Mouse (Mus musculus): Measurements from ENCODE around the gene Dgkk.
"Not testable (repeated sequence)": the region's sequence is repeated elsewhere in the genome, so short reads cannot be mapped to it uniquely, and the experiment has no call there.

Dgkk gene

DNA sequence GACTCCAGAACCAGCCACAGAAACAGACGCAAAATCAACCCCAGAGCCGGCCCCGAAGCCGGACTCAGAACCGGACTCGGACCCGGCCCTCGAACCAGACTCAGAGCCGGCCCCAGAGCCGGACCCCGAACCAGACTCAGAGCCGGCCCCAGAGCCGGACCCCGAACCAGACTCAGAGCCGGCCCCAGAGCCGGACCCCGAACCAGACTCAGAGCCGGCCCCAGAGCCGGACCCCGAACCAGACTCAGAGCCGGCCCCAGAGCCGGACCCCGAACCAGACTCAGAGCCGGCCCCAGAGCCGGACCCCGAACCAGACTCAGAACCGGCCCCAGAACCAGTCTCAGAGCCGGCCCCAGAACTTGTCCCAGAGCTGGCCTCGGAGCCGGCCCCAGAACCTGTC lies at the start of gene Dgkk:
Dgkk (plus strand) TSS at position 301 of the 400 bp plus-strand sequence.
- not testable (repeated sequence) for DNase-seq

DNA sequence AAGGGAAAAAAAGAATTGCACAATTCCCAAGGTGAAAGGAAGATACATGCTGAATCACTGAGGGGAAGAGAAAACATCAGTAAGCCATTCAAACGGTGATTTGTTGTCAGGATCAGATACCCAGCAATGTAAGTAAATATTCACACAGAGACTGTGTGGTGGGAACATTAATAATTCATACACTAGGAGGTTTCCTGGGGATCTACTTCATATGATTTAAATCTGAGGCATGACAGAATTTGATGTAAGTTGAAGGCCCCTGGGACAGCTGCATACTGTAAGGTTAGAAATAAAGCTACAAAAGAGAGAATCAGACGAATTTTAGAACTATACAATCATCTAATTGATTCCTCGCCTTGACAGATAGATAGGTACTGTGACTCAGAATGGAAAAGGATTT lies 45.1 kb upstream of the Dgkk start:
- DNase-seq: no peak

GRCm38 (mm10) chrX:6750714-6751113 lies 28.4 kb upstream of the Dgkk start:
- DNase-seq: no peak

DNA sequence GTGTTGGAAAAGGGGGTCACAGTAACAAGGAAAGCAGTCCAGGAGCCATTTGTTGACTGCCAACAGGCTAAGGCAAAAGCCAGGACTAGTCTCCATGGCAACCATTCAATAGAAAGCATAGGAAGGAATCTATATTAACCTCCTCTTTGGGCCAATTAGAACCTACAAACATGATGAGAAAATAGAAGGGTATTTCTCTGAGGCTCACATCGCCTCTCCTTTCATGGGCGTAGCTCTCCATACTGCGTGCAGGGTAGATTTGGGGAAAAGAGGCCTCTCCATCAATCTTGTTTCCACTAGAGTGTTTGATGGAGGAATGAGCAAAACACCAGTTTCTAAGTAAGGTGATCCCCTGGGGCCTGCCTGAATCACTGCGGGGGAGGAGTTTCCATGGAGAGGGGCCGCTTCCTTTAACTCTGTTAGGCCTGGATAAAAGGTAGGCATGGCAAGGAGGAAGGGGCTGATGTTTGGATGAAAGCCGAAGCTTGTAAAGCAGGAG lies 27.5 kb upstream of the Dgkk start:
- DNase-seq: no peak

DNA sequence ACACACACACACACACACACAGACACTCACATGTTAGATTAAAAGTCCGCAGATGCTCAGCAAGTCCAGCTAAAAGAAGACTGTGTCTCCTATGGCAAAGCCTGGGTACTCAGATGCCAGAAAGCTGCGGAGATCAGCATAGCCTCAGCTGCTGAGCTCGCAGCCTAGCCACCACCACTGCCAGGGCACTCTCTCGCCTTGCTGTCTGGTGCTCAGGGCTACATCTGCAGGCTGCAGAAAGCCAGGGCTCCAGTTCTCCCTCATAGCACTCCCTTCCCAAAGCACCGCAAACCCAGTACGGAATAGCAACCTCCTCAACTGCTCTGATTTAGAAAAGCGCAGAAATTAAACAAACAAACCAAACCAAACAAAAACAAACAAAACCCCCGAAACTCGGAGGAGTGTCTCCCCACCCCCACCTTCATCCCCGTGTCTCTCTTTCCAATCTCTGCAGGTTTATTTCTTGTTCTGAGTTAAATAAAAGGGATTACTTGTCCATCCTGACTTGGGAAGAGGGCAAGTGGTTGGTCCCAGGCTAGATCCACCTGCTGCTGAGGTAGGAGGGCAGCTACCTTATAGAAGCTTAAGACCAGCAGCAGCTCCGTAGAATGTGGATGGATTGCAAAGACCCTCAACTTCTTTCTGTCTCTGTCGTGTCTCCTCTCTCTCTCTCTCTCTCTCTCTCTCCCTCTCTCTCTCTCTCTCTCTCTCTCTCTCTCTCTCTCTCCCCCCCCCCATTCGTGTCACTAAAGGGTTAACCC lies 1.4 kb upstream of the Dgkk start:
- DNase-seq: peak; percentile 7 to 9

DNA sequence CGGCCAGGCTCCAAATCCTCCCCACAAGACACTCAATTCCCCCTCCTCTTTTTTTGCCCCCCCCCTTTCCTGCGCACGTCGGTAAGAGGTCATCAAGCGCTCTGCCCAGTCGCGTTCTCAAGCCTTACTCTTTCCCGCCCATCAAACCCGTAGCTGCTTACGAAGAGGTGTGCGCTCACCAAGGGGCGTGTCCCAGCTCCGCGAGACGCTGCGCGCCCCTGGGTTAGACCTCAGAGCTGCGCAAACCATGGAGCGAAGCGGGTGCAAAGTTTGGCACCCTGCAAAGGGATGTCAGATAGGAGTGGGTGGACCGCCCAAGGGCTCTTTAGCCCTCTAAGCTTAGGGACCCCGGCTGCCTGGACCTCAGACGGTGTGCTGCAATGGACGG lies 862 bp upstream of the Dgkk start:
- DNase-seq: peak; percentile 17 to 29

GRCm38 (mm10) chrX:6779969-6780539 lies 948 bp downstream of the Dgkk start:
- DNase-seq: no peak

DNA sequence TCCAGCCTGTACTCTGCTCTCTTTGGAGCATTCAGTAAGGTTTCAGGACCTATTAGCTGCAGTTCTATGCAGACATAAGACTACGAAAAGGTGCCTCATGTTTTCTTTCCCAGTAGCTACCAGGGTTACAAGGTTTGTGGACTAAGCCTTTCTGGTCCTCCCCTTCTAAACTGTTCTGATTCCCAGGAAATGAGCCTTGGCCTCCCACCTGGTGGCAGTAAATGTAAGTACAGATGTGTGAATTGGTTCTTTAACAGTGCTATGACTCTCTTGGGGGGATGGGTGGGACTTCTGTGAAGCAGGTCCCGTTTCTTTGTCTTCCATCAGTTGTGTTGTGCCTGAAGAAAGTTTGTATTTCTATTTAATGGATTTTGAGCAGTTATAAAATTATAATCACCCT lies 53.4 kb downstream of the Dgkk start:
- no peak for DNase-seq

GRCm38 (mm10) chrX:6853466-6853865 lies 74.4 kb downstream of the Dgkk start:
- no peak for DNase-seq

GRCm38 (mm10) chrX:6854136-6854535 lies 75.0 kb downstream of the Dgkk start:
- no peak for DNase-seq

DNA sequence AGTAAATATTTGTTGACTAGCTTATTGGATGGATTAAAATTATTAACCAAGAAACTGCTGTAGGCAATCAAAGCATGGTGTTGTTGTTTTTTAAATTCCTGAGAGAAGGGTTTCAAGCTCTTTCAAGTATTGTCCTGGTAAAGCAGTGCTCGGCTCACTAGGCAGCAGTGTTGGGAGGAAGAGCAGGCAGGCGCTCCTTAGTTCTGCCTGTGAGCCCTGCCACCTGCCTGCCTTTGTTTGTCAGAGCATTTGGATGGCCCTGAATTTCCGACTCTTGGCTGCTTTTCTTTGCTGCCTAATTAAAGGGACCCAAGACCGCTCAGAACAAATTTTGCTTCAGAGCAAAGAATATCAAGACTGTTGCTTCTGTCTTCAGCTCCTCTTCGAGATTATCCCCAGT lies 114.8 kb downstream of the Dgkk start:
- peak in 1 of 2 experiments; percentile 2 for DNase-seq

GRCm38 (mm10) chrX:6911047-6911446 lies 131.9 kb downstream of the Dgkk start:
- no peak for DNase-seq

DNA sequence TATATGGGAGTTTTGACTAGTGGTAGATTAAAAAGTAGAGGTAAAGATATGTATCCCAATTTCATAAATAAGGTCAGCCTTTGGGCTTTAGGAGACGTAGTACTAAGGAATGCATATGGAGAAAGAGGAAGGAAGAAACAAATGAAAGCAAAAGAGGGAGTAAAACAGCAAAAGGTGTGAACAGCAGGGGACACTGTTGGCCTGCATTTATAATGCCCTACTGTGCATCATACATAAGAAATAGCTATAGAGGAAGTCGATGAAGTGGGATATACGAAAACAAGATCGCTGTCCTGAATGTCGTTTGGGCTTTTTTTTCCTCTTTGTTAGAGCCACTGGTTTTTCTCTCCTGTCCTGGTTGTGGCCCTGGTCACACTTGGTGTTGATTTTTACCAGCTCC lies 143.1 kb downstream of the Dgkk start:
- DNase-seq: no peak

- DNase-seq: no peak
Measured at GRCm38 (mm10) chrX:6926224-6926623, 147.1 kb downstream of the Dgkk start.

DNA sequence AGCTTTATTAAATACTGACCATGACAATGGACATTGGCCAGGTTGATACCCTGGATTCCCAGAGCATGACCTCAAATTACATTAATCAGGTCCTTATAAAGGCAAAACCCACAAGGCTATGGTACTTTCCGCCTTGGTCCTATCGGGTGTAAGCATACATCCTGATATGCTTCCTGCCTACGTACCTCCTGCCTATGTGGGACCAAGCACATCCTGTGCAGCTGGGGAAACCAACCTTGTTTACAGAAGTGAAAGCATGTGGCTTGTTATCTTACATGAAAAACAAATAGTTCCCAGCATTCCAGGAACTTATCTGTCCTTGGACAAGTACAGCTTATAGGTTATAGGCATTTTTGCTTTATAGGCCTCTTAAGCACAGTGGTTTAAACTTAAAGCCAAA lies 189.5 kb downstream of the Dgkk start:
- DNase-seq: no peak

GRCm38 (mm10) chrX:6971956-6972355 lies 192.8 kb downstream of the Dgkk start:
- no peak for DNase-seq

- not testable (repeated sequence) for DNase-seq
Measured at GRCm38 (mm10) chrX:6983916-6984315, 204.8 kb downstream of the Dgkk start.

All from cerebellum, postnatal 25 days (tissue).